ENCODE assay signal across 8 mouse cellular contexts in genomic region chr11:77446628-77447041, GRCm38 (mm10). TPM values are rescaled to one million over a fixed set of nuclear protein-coding genes. Genes with fewer than 3 reads are reported as not detected.
DNase-seq lines count a peak whose midpoint lies in the region; ATAC-seq and TF ChIP-seq lines count a peak whose summit lies in the region.

No protein-coding gene starts in this region.

- peaks cover 6% of the 10 kb centered on the region; the same call in 1 of the 2 replicates for H3K36me3 ChIP-seq in limb, embryonic 14.5 days (ENCODE audit: control insufficient read depth, insufficient read depth, low read length)
- H3K36me3 ChIP-seq in forebrain, embryonic 15.5 days = peaks cover 27% of the 10 kb centered on the region

- no peaks in the 10 kb centered on the region for H3K4me1 ChIP-seq in limb, embryonic 14.5 days (ENCODE audit: control insufficient read depth, insufficient read depth, low read length)
- no peaks in the 10 kb centered on the region for H3K4me1 ChIP-seq in forebrain, embryonic 15.5 days

- 43% methylated on average over 6 of the region's 6 CpGs for WGBS in limb, embryonic 14.5 days
- WGBS in forebrain, embryonic 15.5 days = 73% methylated on average over 6 of the region's 6 CpGs

- DNase-seq in layer of hippocampus, adult 11-12 months (ENCODE audit: low spot score) = peak; percentile 63
- no peak for DNase-seq in layer of hippocampus, postnatal 25 days (ENCODE audit: extremely low spot score in 1 of 2, low spot score in 1 of 2)
- DNase-seq in MN1 (ENCODE audit: low spot score) = peak; percentile 80
- DNase-seq in cerebellum, postnatal 25 days = peak; percentile 59 to 68
- DNase-seq in heart, postnatal 10 days = peak; percentile 79 to 86
- peak; percentile 72 for DNase-seq in limb, embryonic 14.5 days (ENCODE audit: low spot score)
- peak; percentile 46 to 55 for DNase-seq in natural killer cell, adult 2 months (ENCODE audit: low spot score in 2 of 2)

- no peak overlapping the region for H3K27ac ChIP-seq in limb, embryonic 14.5 days (replicated peaks; ENCODE audit: low read depth, low read length)
- no peak overlapping the region for H3K27ac ChIP-seq in forebrain, embryonic 15.5 days (replicated peaks)

- H3K9ac ChIP-seq in limb, embryonic 14.5 days (ENCODE audit: low read depth, low read length, severe bottlenecking) = no peak overlapping the region
- H3K9ac ChIP-seq in forebrain, embryonic 15.5 days (replicated peaks) = no peak overlapping the region

- TF ChIP-seq POLR2A in limb, embryonic 14.5 days (IDR thresholded peaks at IDR 0.05; ENCODE audit: borderline replicate concordance, extremely low read depth, insufficient read depth, insufficient read length) = no peak

- no peaks in the 10 kb centered on the region for H3K27me3 ChIP-seq in limb, embryonic 14.5 days (ENCODE audit: control insufficient read depth, insufficient read depth, low read length)
- H3K27me3 ChIP-seq in forebrain, embryonic 15.5 days = no peaks in the 10 kb centered on the region

- H3K9me3 ChIP-seq in limb, embryonic 14.5 days (ENCODE audit: control insufficient read depth, low read length) = no peaks in the 10 kb centered on the region
- H3K9me3 ChIP-seq in forebrain, embryonic 15.5 days = no peaks in the 10 kb centered on the region

- intact Hi-C loops in heart, postnatal 10 days (cut with DNase I) = loop anchor here (1.0 to 5.0 kb wide), 3 partner anchors 129 to 344 kb away; partner anchors contain the start of gene Ssh2

- no peak overlapping the region for H3K4me2 ChIP-seq in limb, embryonic 14.5 days (replicated peaks; ENCODE audit: low read depth, low read length, severe bottlenecking)
- H3K4me2 ChIP-seq in forebrain, embryonic 15.5 days (replicated peaks) = no peak overlapping the region

- ATAC-seq in limb, embryonic 14.5 days (ENCODE audit: low FRiP score, low read depth) = no peak; the same call in 1 of the 2 replicates
- ATAC-seq in forebrain, embryonic 15.5 days (replicated peaks) = no peak; the same call in 1 of the 2 replicates

- no peak overlapping the region for H3K4me3 ChIP-seq in limb, embryonic 14.5 days (replicated peaks; ENCODE audit: low read length)
- H3K4me3 ChIP-seq in forebrain, embryonic 15.5 days = no peak overlapping the region

RNA-seq across cellular contexts. Expression of gene Coro6, which starts 15.6 kb away (rescaled TPM):
- 10 to 100 TPM; 10.1 to 16.6 TPM for total RNA-seq in layer of hippocampus, postnatal 25 days (2021)
- total RNA-seq in heart, postnatal 10 days (2021) = 100 to 1,000 TPM; 196 to 202 TPM
- 10.3 and 10.5 TPM in 2 replicates for polyA plus RNA-seq in limb, embryonic 14.5 days (2012; rRNA removed)
- 1.5 and 2.3 TPM in 2 replicates for polyA plus RNA-seq in limb, embryonic 14.5 days (2014; fragmentation: Nextera tagmentation; extraction: Ambion mirVana)
- polyA plus RNA-seq in forebrain, embryonic 15.5 days (2015; fragmentation: Nextera tagmentation; extraction: Ambion mirVana) = 0.08 and 0.09 TPM in 2 replicates

RNA-seq across cellular contexts. Expression of gene Ankrd13b, which starts 42.8 kb away (rescaled TPM):
- total RNA-seq in layer of hippocampus, postnatal 25 days (2021) = 10 to 100 TPM; 87.3 to 93.8 TPM
- total RNA-seq in heart, postnatal 10 days (2021) = 10 to 100 TPM; 12.8 to 15.0 TPM
- polyA plus RNA-seq in limb, embryonic 14.5 days (2012; rRNA removed) = 98.1 and 133 TPM in 2 replicates
- 13.9 and 15.1 TPM in 2 replicates for polyA plus RNA-seq in limb, embryonic 14.5 days (2014; fragmentation: Nextera tagmentation; extraction: Ambion mirVana)
- polyA plus RNA-seq in forebrain, embryonic 15.5 days (2015; fragmentation: Nextera tagmentation; extraction: Ambion mirVana) = 37.3 and 41.8 TPM in 2 replicates

RNA-seq across cellular contexts. Expression of gene Git1, which starts 46.7 kb away (rescaled TPM):
- 100 to 1,000 TPM; 272 to 274 TPM for total RNA-seq in layer of hippocampus, postnatal 25 days (2021)
- 10 to 100 TPM; 64.5 to 65.1 TPM for total RNA-seq in heart, postnatal 10 days (2021)
- 57.1 and 71.7 TPM in 2 replicates for polyA plus RNA-seq in limb, embryonic 14.5 days (2012; rRNA removed)
- polyA plus RNA-seq in limb, embryonic 14.5 days (2014; fragmentation: Nextera tagmentation; extraction: Ambion mirVana) = 17.3 and 18.2 TPM in 2 replicates
- polyA plus RNA-seq in forebrain, embryonic 15.5 days (2015; fragmentation: Nextera tagmentation; extraction: Ambion mirVana) = 14.4 and 15.9 TPM in 2 replicates

Comparison
In these comparisons a context has a peak if more than half of its experiments do, and no peak if none do; other contexts are left out.
1. DNase-seq: peak in layer of hippocampus, adult 11-12 months (single experiment), MN1 (single experiment), cerebellum, postnatal 25 days (2 of 2), heart, postnatal 10 days (2 of 2), limb, embryonic 14.5 days (single experiment) and natural killer cell, adult 2 months (2 of 2); none in layer of hippocampus, postnatal 25 days (0 of 2).
2. RNA of gene Coro6, which starts 15.6 kb away (total RNA-seq): 196 to 202 TPM in heart, postnatal 10 days; 10.1 to 16.6 TPM in layer of hippocampus, postnatal 25 days; every median in the first group is over 10 times any median in the second.
3. RNA of gene Ankrd13b, which starts 42.8 kb away (total RNA-seq): 87.3 to 93.8 TPM in layer of hippocampus, postnatal 25 days; 12.8 to 15.0 TPM in heart, postnatal 10 days; every median in the first group is over 4 times any median in the second.
4. RNA of gene Git1, which starts 46.7 kb away (total RNA-seq): 272 to 274 TPM in layer of hippocampus, postnatal 25 days; 64.5 to 65.1 TPM in heart, postnatal 10 days; every median in the first group is over 4 times any median in the second.